Mouse (Mus musculus): ENCODE measurements at regions not wholly inside any gene's neighbourhood (a gene's known extent, or its start where the extent isn't known, plus 50 kb on each side); places are given as distances from the start of the nearest gene placed in this dataset.
"Not testable (repeated sequence)": the region's sequence is repeated elsewhere in the genome, so short reads cannot be mapped to it uniquely, and the experiment has no call there.

- no peaks in the 10 kb centered on the region for H3K4me1 ChIP-seq (ENCODE audit: control insufficient read depth, insufficient read depth, low read length)
- H3K27ac ChIP-seq (replicated peaks; ENCODE audit: low read depth, low read length): no peak overlapping the region
- H3K9me3 ChIP-seq (replicated peaks; ENCODE audit: control insufficient read depth, low read length): no peaks in the 10 kb centered on the region
- WGBS: 88% methylated on average over 1 of the region's 1 CpGs
- H3K4me2 ChIP-seq (ENCODE audit: low read depth, low read length): no peak overlapping the region
- ATAC-seq (replicated peaks; ENCODE audit: insufficient number of reproducible peaks, low FRiP score, low TSS enrichment, low read depth): no peak
- no peak overlapping the region for H3K4me3 ChIP-seq (ENCODE audit: low read depth, low read length)
- no peaks in the 10 kb centered on the region for H3K27me3 ChIP-seq (ENCODE audit: control insufficient read depth, insufficient read depth, low read length)
- no peak overlapping the region for H3K9ac ChIP-seq (replicated peaks; ENCODE audit: low read length)
- H3K36me3 ChIP-seq (replicated peaks; ENCODE audit: control insufficient read depth, insufficient read depth, low read depth, low read length): no peaks in the 10 kb centered on the region
- DNase-seq (ENCODE audit: low spot score): no peak
These were observed 178.3 kb upstream of the Cadps start for GRCm38 (mm10) chr14:13000997-13001699.

GRCm38 (mm10) chr14:12979416-12979815 is 156.5 kb upstream of the Cadps start:
- ATAC-seq (replicated peaks; ENCODE audit: insufficient number of reproducible peaks, low FRiP score, low TSS enrichment, low read depth) (no peak), DNase-seq (ENCODE audit: low spot score) (no peak)
- H3K9me3 ChIP-seq (replicated peaks; ENCODE audit: control insufficient read depth, low read length): no peaks in the 10 kb centered on the region
- H3K4me2 ChIP-seq (ENCODE audit: low read depth, low read length): no peak overlapping the region
- H3K27ac ChIP-seq (replicated peaks; ENCODE audit: low read depth, low read length): no peak overlapping the region
- no peaks in the 10 kb centered on the region for H3K4me1 ChIP-seq (ENCODE audit: control insufficient read depth, insufficient read depth, low read length)
- no peaks in the 10 kb centered on the region for H3K36me3 ChIP-seq (replicated peaks; ENCODE audit: control insufficient read depth, insufficient read depth, low read depth, low read length)
- no peak overlapping the region for H3K4me3 ChIP-seq (ENCODE audit: low read depth, low read length)
- no peak overlapping the region for H3K9ac ChIP-seq (replicated peaks; ENCODE audit: low read length)
- no peaks in the 10 kb centered on the region for H3K27me3 ChIP-seq (ENCODE audit: control insufficient read depth, insufficient read depth, low read length)

DNA sequence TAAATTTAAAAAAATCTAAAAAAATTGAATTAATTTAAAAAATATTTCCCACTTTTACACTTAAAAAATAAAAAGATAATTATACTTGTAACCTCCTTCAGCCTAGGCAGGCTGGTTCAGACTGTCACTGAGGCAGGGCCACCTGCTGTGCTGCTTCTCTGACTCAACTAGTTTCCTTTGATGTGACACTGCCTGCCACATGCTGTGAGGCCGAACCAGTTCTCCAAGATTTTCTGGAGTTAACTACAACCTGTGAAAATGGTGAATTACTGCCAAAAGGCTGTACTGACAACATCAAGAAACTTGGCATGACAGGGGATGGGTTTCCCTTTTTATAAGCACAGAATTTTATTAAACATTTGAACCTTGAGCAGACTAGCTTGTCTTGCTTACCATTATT is 143.6 kb upstream of the Cadps start:
- no peaks in the 10 kb centered on the region for H3K27me3 ChIP-seq (ENCODE audit: control insufficient read depth, insufficient read depth, low read length)
- H3K4me2 ChIP-seq (ENCODE audit: low read depth, low read length): no peak overlapping the region
- DNase-seq (ENCODE audit: low spot score) (no peak), ATAC-seq (replicated peaks; ENCODE audit: insufficient number of reproducible peaks, low FRiP score, low TSS enrichment, low read depth) (no peak)
- H3K4me3 ChIP-seq (ENCODE audit: low read depth, low read length): no peak overlapping the region
- H3K9ac ChIP-seq (replicated peaks; ENCODE audit: low read length): no peak overlapping the region
- H3K9me3 ChIP-seq (replicated peaks; ENCODE audit: control insufficient read depth, low read length): no peaks in the 10 kb centered on the region
- no peaks in the 10 kb centered on the region for H3K36me3 ChIP-seq (replicated peaks; ENCODE audit: control insufficient read depth, insufficient read depth, low read depth, low read length)
- no peaks in the 10 kb centered on the region for H3K4me1 ChIP-seq (ENCODE audit: control insufficient read depth, insufficient read depth, low read length)
- H3K27ac ChIP-seq (replicated peaks; ENCODE audit: low read depth, low read length): no peak overlapping the region
- 32% methylated on average over 1 of the region's 1 CpGs for WGBS

- not testable (repeated sequence) for H3K36me3 ChIP-seq (replicated peaks; ENCODE audit: control insufficient read depth, insufficient read depth, low read depth, low read length); H3K4me3 ChIP-seq (ENCODE audit: low read depth, low read length); H3K9ac ChIP-seq (replicated peaks; ENCODE audit: low read length); ATAC-seq (replicated peaks; ENCODE audit: insufficient number of reproducible peaks, low FRiP score, low TSS enrichment, low read depth); H3K27me3 ChIP-seq (ENCODE audit: control insufficient read depth, insufficient read depth, low read length); H3K4me1 ChIP-seq (ENCODE audit: control insufficient read depth, insufficient read depth, low read length); H3K4me2 ChIP-seq (ENCODE audit: low read depth, low read length); H3K27ac ChIP-seq (replicated peaks; ENCODE audit: low read depth, low read length); DNase-seq (ENCODE audit: low spot score); H3K9me3 ChIP-seq (replicated peaks; ENCODE audit: control insufficient read depth, low read length)
- 71% methylated on average over 2 of the region's 2 CpGs for WGBS
These were observed 135.0 kb upstream of the Cadps start for GRCm38 (mm10) chr14:12957896-12958295.

- no peaks in the 10 kb centered on the region for H3K36me3 ChIP-seq (replicated peaks; ENCODE audit: control insufficient read depth, insufficient read depth, low read depth, low read length)
- H3K9me3 ChIP-seq (replicated peaks; ENCODE audit: control insufficient read depth, low read length): no peaks in the 10 kb centered on the region
- WGBS: 81% methylated on average over 1 of the region's 1 CpGs
- no peaks in the 10 kb centered on the region for H3K27me3 ChIP-seq (ENCODE audit: control insufficient read depth, insufficient read depth, low read length)
- no peak for ATAC-seq (replicated peaks; ENCODE audit: insufficient number of reproducible peaks, low FRiP score, low TSS enrichment, low read depth)
- DNase-seq (ENCODE audit: low spot score): no peak
- no peak overlapping the region for H3K27ac ChIP-seq (replicated peaks; ENCODE audit: low read depth, low read length)
- H3K4me3 ChIP-seq (ENCODE audit: low read depth, low read length): no peak overlapping the region
- H3K4me2 ChIP-seq (ENCODE audit: low read depth, low read length): no peak overlapping the region
- no peak overlapping the region for H3K9ac ChIP-seq (replicated peaks; ENCODE audit: low read length)
- H3K4me1 ChIP-seq (ENCODE audit: control insufficient read depth, insufficient read depth, low read length): no peaks in the 10 kb centered on the region
These were observed 128.0 kb upstream of the Cadps start for GRCm38 (mm10) chr14:12950922-12951321.

DNA sequence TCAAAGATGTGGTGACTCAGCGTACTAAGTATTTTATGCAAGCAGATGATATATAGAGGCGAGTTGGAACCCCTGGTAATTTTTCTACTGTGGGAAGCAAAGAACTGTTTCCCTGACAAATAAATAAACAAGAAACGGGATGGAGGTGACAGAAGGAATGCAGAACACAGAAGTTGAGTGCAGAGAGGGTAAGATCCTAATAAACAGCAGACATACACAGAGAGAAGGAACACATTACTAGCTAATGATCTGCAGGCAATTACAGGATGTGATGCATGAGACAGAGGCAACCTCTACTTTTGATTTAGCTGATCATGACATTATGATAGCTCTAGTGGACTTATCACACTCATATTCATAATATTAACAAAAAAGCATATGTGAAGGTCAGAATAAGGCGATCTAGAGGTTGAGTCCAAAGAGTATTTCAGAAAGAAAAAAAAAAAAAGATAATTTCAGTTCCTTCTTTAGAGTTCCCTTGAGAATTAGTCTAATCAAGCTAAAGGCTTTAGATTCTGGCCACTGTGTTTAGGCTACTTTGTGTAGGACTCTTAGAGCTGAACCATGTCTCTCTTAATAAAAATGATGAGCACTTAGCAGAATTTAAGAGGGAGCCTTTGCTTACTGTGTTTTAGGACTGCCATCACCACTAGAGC is 115.9 kb upstream of the Cadps start:
- H3K4me3 ChIP-seq (ENCODE audit: low read depth, low read length): no peak overlapping the region
- DNase-seq (ENCODE audit: low spot score) (no peak), ATAC-seq (replicated peaks; ENCODE audit: insufficient number of reproducible peaks, low FRiP score, low TSS enrichment, low read depth) (no peak)
- H3K4me2 ChIP-seq (ENCODE audit: low read depth, low read length): no peak overlapping the region
- no peaks in the 10 kb centered on the region for H3K9me3 ChIP-seq (replicated peaks; ENCODE audit: control insufficient read depth, low read length)
- H3K9ac ChIP-seq (replicated peaks; ENCODE audit: low read length): no peak overlapping the region
- H3K4me1 ChIP-seq (ENCODE audit: control insufficient read depth, insufficient read depth, low read length): no peaks in the 10 kb centered on the region
- H3K27me3 ChIP-seq (ENCODE audit: control insufficient read depth, insufficient read depth, low read length): no peaks in the 10 kb centered on the region
- no peaks in the 10 kb centered on the region for H3K36me3 ChIP-seq (replicated peaks; ENCODE audit: control insufficient read depth, insufficient read depth, low read depth, low read length)
- WGBS: 68% methylated on average over 4 of the region's 4 CpGs
- H3K27ac ChIP-seq (replicated peaks; ENCODE audit: low read depth, low read length): no peak overlapping the region

DNA sequence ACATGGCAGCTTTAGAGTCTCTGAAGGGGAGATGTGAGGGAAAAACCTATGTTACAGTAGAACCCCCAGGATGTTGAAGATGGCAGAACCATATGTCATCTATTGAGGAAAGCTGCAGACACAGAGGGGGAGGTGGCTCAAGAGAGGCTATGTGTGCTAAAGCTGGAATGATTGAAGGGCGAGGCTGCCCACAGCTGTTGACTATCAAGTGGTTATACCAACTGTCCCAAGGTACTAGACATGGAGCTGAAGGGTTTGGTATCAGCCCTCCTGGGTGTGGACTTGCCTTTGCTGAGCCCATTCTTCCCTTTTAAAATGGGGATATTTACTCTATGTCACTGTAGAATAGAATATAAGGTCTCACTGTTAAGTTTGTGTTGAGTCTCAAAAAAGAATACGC is 113.5 kb upstream of the Cadps start:
- Histone ChIP-seq H3K27me3 (ENCODE audit: control insufficient read depth, insufficient read depth, low read length) (no peaks in the 10 kb centered on the region), H3K36me3 (replicated peaks; ENCODE audit: control insufficient read depth, insufficient read depth, low read depth, low read length) (no peaks in the 10 kb centered on the region), H3K4me3 (ENCODE audit: low read depth, low read length) (no peak overlapping the region), H3K4me2 (ENCODE audit: low read depth, low read length) (no peak overlapping the region), H3K4me1 (ENCODE audit: control insufficient read depth, insufficient read depth, low read length) (no peaks in the 10 kb centered on the region), H3K9me3 (replicated peaks; ENCODE audit: control insufficient read depth, low read length) (no peaks in the 10 kb centered on the region), H3K9ac (replicated peaks; ENCODE audit: low read length) (no peak overlapping the region), H3K27ac (replicated peaks; ENCODE audit: low read depth, low read length) (no peak overlapping the region)
- ATAC-seq (replicated peaks; ENCODE audit: insufficient number of reproducible peaks, low FRiP score, low TSS enrichment, low read depth) (no peak), DNase-seq (ENCODE audit: low spot score) (no peak)
- 86% methylated on average over 2 of the region's 2 CpGs for WGBS

GRCm38 (mm10) chr14:12931668-12932384 is 108.9 kb upstream of the Cadps start:
- Histone ChIP-seq H3K4me1 (ENCODE audit: control insufficient read depth, insufficient read depth, low read length) (no peaks in the 10 kb centered on the region), H3K9me3 (replicated peaks; ENCODE audit: control insufficient read depth, low read length) (no peaks in the 10 kb centered on the region), H3K36me3 (replicated peaks; ENCODE audit: control insufficient read depth, insufficient read depth, low read depth, low read length) (no peaks in the 10 kb centered on the region), H3K27me3 (ENCODE audit: control insufficient read depth, insufficient read depth, low read length) (no peaks in the 10 kb centered on the region), H3K4me2 (ENCODE audit: low read depth, low read length) (no peak overlapping the region), H3K4me3 (ENCODE audit: low read depth, low read length) (no peak overlapping the region), H3K9ac (replicated peaks; ENCODE audit: low read length) (no peak overlapping the region), H3K27ac (replicated peaks; ENCODE audit: low read depth, low read length) (no peak overlapping the region)
- DNase-seq (ENCODE audit: low spot score) (no peak), ATAC-seq (replicated peaks; ENCODE audit: insufficient number of reproducible peaks, low FRiP score, low TSS enrichment, low read depth) (no peak)
- 65% methylated on average over 5 of the region's 5 CpGs for WGBS
